Mouse (Mus musculus) neural tube, embryonic 14.5 days (tissue): Measurements from ENCODE around the gene Rab27a. TPM values are rescaled to one million over a fixed set of nuclear protein-coding genes. Genes with fewer than 3 reads are reported as not detected.

Source experiments
- ATAC-seq: fragments of 200-750 bp; cut with Nextera tagmentation; 2 replicates; pipeline ENCODE4 v1.8.0; 2017; ENCODE audit warnings: low read depth, mild to moderate bottlenecking, moderate TSS enrichment, moderate library complexity
- H3K27ac ChIP-seq: fragments of 300-500 bp; sonication (generic); 2 replicates; pipeline ENCODE4 v1.5.1; 2014; ENCODE audit warnings: low read depth, mild to moderate bottlenecking, control low read depth, low read length, moderate library complexity, mixed read lengths
- H3K27me3 ChIP-seq: fragments of 300-500 bp; sonication (generic); 2 replicates; pipeline ENCODE4 v1.6.1; 2014; ENCODE audit warnings: low read length; ENCODE audit not compliant: control insufficient read depth, insufficient read depth
- H3K36me3 ChIP-seq: fragments of 300-500 bp; sonication (generic); 2 replicates; pipeline ENCODE4 v1.6.1; 2014; ENCODE audit warnings: low read length, mixed read lengths; ENCODE audit not compliant: control insufficient read depth, insufficient read depth
- H3K4me1 ChIP-seq: fragments of 300-500 bp; sonication (generic); 2 replicates; pipeline ENCODE4 v1.6.1; 2014; ENCODE audit warnings: low read length; ENCODE audit not compliant: control insufficient read depth, insufficient read depth
- H3K4me2 ChIP-seq: fragments of 300-500 bp; sonication (generic); 2 replicates; pipeline ENCODE4 v1.6.1; 2014; ENCODE audit warnings: mild to moderate bottlenecking, low read depth, low read length, control low read depth
- H3K4me3 ChIP-seq: fragments of 300-500 bp; sonication (generic); 2 replicates; pipeline ENCODE4 v1.5.1; 2014; ENCODE audit warnings: low read depth, low read length, control low read depth, mixed read lengths
- H3K9ac ChIP-seq: fragments of 300-500 bp; sonication (generic); replicated peaks from 2 replicates; pipeline ENCODE4 v1.6.1; 2014; ENCODE audit warnings: low read depth, mild to moderate bottlenecking, control low read depth, low read length, mixed read lengths
- H3K9me3 ChIP-seq: fragments of 300-500 bp; sonication (generic); 2 replicates; pipeline ENCODE4 v1.6.1; 2016; ENCODE audit warnings: low read length; ENCODE audit not compliant: control insufficient read depth
- WGBS: fragments of 180-500 bp; shearing (Covaris S2); extraction: QIAGEN DNeasy Blood & Tissue Kit; methylation state at CpG from one replicate; pipeline ENCODE4 v1.1.7; 2014; 5-methylcytosine and 5-hydroxymethylcytosine counted together
- polyA plus RNA-seq: library from polyadenylated mRNA; unstranded; fragments of >200 nt; fragmentation: Nextera tagmentation; extraction: Ambion mirVana; gene quantifications from 2 replicates; pipeline ENCODE4 v1.2.1, GENCODE M21; 2014

Gene Rab27a
- polyA plus RNA-seq, 1 experiment from 2014 or later: 1.0 TPM

GRCm38 (mm10) chr9:73094580-73094979, 49.9 kb downstream of the Rab27a start:
- H3K27ac ChIP-seq: no peak overlapping the region
- no peak overlapping the region for H3K9ac ChIP-seq
- no peak overlapping the region for H3K4me2 ChIP-seq
- no peaks in the 10 kb centered on the region for H3K4me1 ChIP-seq
- H3K9me3 ChIP-seq: no peaks in the 10 kb centered on the region
- peak; percentile 83 for ATAC-seq
- H3K27me3 ChIP-seq: no peaks in the 10 kb centered on the region
- no peak overlapping the region for H3K4me3 ChIP-seq
- WGBS: 29% methylated on average over 17 of the region's 17 CpGs
- H3K36me3 ChIP-seq: no peaks in the 10 kb centered on the region

GRCm38 (mm10) chr9:73097898-73098297, 53.2 kb downstream of the Rab27a start:
- WGBS: 85% methylated on average over 2 of the region's 2 CpGs
- peaks cover 6% of the 10 kb centered on the region; the same call in 1 of the 2 replicates for H3K27me3 ChIP-seq
- no peaks in the 10 kb centered on the region for H3K4me1 ChIP-seq
- H3K9ac ChIP-seq: no peak overlapping the region
- ATAC-seq: no peak
- no peaks in the 10 kb centered on the region for H3K9me3 ChIP-seq
- H3K4me2 ChIP-seq: no peak overlapping the region
- no peak overlapping the region for H3K27ac ChIP-seq
- H3K4me3 ChIP-seq: no peak overlapping the region
- no peaks in the 10 kb centered on the region for H3K36me3 ChIP-seq

GRCm38 (mm10) chr9:73101536-73101935, 56.9 kb downstream of the Rab27a start, which contains the start of gene Khdc3:
TSS of gene Khdc3 (plus strand) at chr9:73101836.
- H3K4me2 ChIP-seq: no peak within 1 kb of the TSS
- 91% methylated on average over 5 of the region's 5 CpGs for WGBS
- no peaks in the 10 kb centered on the region for H3K4me1 ChIP-seq
- no peak within 1 kb of the TSS for H3K4me3 ChIP-seq
- no peak within 1 kb of the TSS for H3K9ac ChIP-seq
- H3K9me3 ChIP-seq: no peaks in the 10 kb centered on the region
- H3K36me3 ChIP-seq: no peaks in the 10 kb centered on the region
- no peak within 1 kb of the TSS for H3K27ac ChIP-seq
- no peak for ATAC-seq
- peaks cover 11% of the 10 kb centered on the region; the same call in 1 of the 2 replicates for H3K27me3 ChIP-seq

GRCm38 (mm10) chr9:73102181-73102580, 57.5 kb downstream of the Rab27a start, which contains the start of gene Gm20509:
TSS of gene Gm20509 (plus strand) at chr9:73102470.
- no peak for ATAC-seq
- Histone ChIP-seq H3K9me3 (no peaks in the 10 kb centered on the region), H3K9ac (peak within 1 kb of the TSS; percentile 49), H3K36me3 (no peaks in the 10 kb centered on the region), H3K4me2 (peak within 1 kb of the TSS; percentile 70), H3K4me3 (peak within 1 kb of the TSS; percentile 36), H3K4me1 (no peaks in the 10 kb centered on the region), H3K27me3 (peaks cover 11% of the 10 kb centered on the region; the same call in 1 of the 2 replicates), H3K27ac (no peak within 1 kb of the TSS)
- WGBS: 90% methylated on average over 4 of the region's 4 CpGs

GRCm38 (mm10) chr9:73103159-73103879, 58.7 kb downstream of the Rab27a start:
- Histone ChIP-seq H3K27ac (no peak overlapping the region), H3K9me3 (no peaks in the 10 kb centered on the region), H3K27me3 (peaks cover 11% of the 10 kb centered on the region; the same call in 1 of the 2 replicates), H3K36me3 (no peaks in the 10 kb centered on the region), H3K4me1 (no peaks in the 10 kb centered on the region), H3K4me2 (peak overlapping the region; percentile 70), H3K4me3 (peak overlapping the region; percentile 36), H3K9ac (peak overlapping the region; percentile 49)
- 6% methylated on average over 60 of the region's 60 CpGs for WGBS
- ATAC-seq: peak; percentile 60

GRCm38 (mm10) chr9:73103880-73104198, 59.2 kb downstream of the Rab27a start:
- Histone ChIP-seq H3K9me3 (no peaks in the 10 kb centered on the region), H3K4me3 (peak overlapping the region; percentile 36), H3K4me1 (no peaks in the 10 kb centered on the region), H3K27me3 (peaks cover 11% of the 10 kb centered on the region; the same call in 1 of the 2 replicates), H3K9ac (peak overlapping the region; percentile 49; the same call in 1 of the 2 replicates), H3K36me3 (no peaks in the 10 kb centered on the region), H3K27ac (no peak overlapping the region), H3K4me2 (peak overlapping the region; percentile 70)
- no peak for ATAC-seq
- WGBS: 47% methylated on average over 5 of the region's 5 CpGs

GRCm38 (mm10) chr9:73105141-73105540, 60.5 kb downstream of the Rab27a start:
- ATAC-seq: no peak

GRCm38 (mm10) chr9:73105771-73106170, 61.1 kb downstream of the Rab27a start:
- no peak for ATAC-seq
- no peak overlapping the region for H3K27ac ChIP-seq
- no peak overlapping the region for H3K4me3 ChIP-seq
- no peaks in the 10 kb centered on the region for H3K9me3 ChIP-seq
- no peaks in the 10 kb centered on the region for H3K36me3 ChIP-seq
- H3K4me2 ChIP-seq: no peak overlapping the region
- peaks cover 11% of the 10 kb centered on the region; the same call in 1 of the 2 replicates for H3K27me3 ChIP-seq
- no peaks in the 10 kb centered on the region for H3K4me1 ChIP-seq
- H3K9ac ChIP-seq: no peak overlapping the region

More at GRCm38 (mm10) chr9:73105141-73105540, 60.5 kb downstream of the Rab27a start:
- Histone ChIP-seq H3K36me3 (no peaks in the 10 kb centered on the region), H3K4me1 (no peaks in the 10 kb centered on the region), H3K27ac (no peak overlapping the region), H3K27me3 (peaks cover 11% of the 10 kb centered on the region; the same call in 1 of the 2 replicates), H3K9me3 (no peaks in the 10 kb centered on the region), H3K4me3 (no peak overlapping the region), H3K4me2 (no peak overlapping the region), H3K9ac (no peak overlapping the region)
- WGBS: 70% methylated on average over 1 of the region's 1 CpGs
